Mouse (Mus musculus) myocyte (in vitro differentiated cells): ENCODE data around the gene Epb41l2. TPM values are rescaled to one million over a fixed set of nuclear protein-coding genes. Genes with fewer than 3 reads are reported as not detected.

Source experiments
- H3K27me3 ChIP-seq: one replicate; pipeline ENCODE4 v1.6.1; 2011; ENCODE audit not compliant: control insufficient read depth, insufficient read depth, insufficient read length
- H3K36me3 ChIP-seq: one replicate; pipeline ENCODE4 v1.6.1; 2011; ENCODE audit not compliant: control insufficient read depth, insufficient read depth
- H3K4me2 ChIP-seq: one replicate; pipeline ENCODE4 v1.6.1; 2011; ENCODE audit warnings: low read depth, control low read depth
- H3K4me3 ChIP-seq: one replicate; pipeline ENCODE4 v1.5.1; 2011; ENCODE audit warnings: mild to moderate bottlenecking, control low read depth, moderate library complexity
- H3K79me2 ChIP-seq: one replicate; pipeline ENCODE4 v1.6.1; 2011; ENCODE audit not compliant: control insufficient read depth, insufficient read depth
- H3ac ChIP-seq: one replicate; pipeline ENCODE4 v1.6.1; 2011; ENCODE audit not compliant: control insufficient read depth, insufficient read length
- POLR2A ChIP-seq: IDR thresholded peaks from one replicate; pipeline ENCODE4 v1.6.1; 2011; ENCODE audit warnings: low read depth, mild to moderate bottlenecking, control low read depth, moderate library complexity; ENCODE audit not compliant: insufficient read length
- TCF3 ChIP-seq: IDR thresholded peaks from one replicate; pipeline ENCODE4 v1.6.1; 2011; ENCODE audit warnings: low read depth, control low read depth; ENCODE audit not compliant: insufficient read length
- polyA plus RNA-seq: library from polyadenylated mRNA; unstranded; fragments of >200 nt; fragmentation: generic; extraction: Trizol; gene quantifications from one replicate; pipeline ENCODE4 v1.2.1, GENCODE M21; 2012; ENCODE audit warnings: missing spikeins

The Epb41l2 gene
- polyA plus RNA-seq, 1 experiment: 22.3 TPM

DNA sequence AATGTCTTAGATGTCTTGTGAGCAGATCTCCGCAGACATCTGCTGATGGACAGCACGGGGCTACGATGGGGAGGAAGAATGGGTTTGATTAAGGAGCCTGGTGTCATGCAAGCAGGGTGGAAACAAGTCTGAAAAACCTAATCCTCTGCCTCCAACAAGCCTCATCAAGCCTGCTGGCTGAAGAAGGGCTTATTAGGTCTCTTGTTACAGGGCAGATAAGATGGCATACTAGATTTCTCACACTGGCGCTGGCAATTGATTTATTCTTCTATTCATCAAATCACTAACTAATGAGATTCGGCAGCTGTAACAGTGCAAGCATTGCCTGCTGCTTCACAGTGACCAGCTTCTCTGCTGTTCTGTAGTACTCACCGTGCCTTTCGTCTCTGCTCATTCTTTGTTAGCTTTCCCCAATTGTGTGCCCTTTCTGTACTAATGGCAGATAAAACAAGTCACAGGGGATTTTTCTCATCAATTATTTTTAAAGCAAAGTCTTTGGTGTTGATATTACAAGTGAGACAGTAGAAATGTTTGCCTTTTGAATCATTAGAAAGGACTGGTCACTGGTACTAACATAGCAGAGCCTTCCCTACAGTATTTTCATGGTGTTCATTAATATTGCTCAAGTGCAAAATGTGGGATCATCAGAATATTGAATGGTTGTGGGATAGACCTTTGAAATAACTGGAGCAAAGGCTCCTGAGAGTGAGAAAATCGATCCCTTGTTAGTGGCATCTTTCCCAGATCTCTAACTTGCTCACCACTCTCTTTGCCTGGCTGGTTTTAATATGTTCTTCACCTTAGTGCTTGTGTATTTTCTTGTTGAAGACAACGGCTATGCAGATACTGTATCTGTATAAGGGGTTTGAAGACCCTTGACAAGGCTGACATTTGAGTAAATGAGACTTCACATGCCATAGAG, 212.0 kb downstream of the Epb41l2 start:
- TF ChIP-seq POLR2A: no peak
- TF ChIP-seq TCF3: no peak
- no peak overlapping the region for H3ac ChIP-seq
- H3K36me3 ChIP-seq: no peaks in the 10 kb centered on the region
- H3K27me3 ChIP-seq: no peaks in the 10 kb centered on the region
- H3K4me3 ChIP-seq: no peak overlapping the region
- H3K4me2 ChIP-seq: no peak overlapping the region
- H3K79me2 ChIP-seq: no peaks in the 10 kb centered on the region

Other genes starting within 250 kb of the Epb41l2 start
- 9.0 TPM for gene Akap7, start 51.9 kb upstream of the Epb41l2 start, polyA plus RNA-seq
- 0.05 TPM for gene Smlr1, start 176.5 kb downstream of the Epb41l2 start, polyA plus RNA-seq